Mouse (Mus musculus) megakaryocyte, embryonic 14.5 days (primary cell): ENCODE results near the gene Kcng4. TPM values are rescaled to one million over a fixed set of nuclear protein-coding genes. Genes with fewer than 3 reads are reported as not detected.

Source experiments
- H3K27me3 ChIP-seq: replicated peaks from 2 replicates; pipeline ENCODE3; 2012; ENCODE audit warnings: inconsistent platforms
- H3K36me3 ChIP-seq: replicated peaks from 2 replicates; pipeline ENCODE3; 2012; ENCODE audit warnings: low read length, inconsistent platforms, mixed read lengths
- H3K4me1 ChIP-seq: 2 replicates; pipeline ENCODE4 v1.6.1; 2012; ENCODE audit warnings: inconsistent platforms
- H3K4me3 ChIP-seq: replicated peaks from 2 replicates; pipeline ENCODE3; 2012; ENCODE audit warnings: moderate library complexity, mild to moderate bottlenecking, inconsistent platforms
- H3K9me3 ChIP-seq: 2 replicates; pipeline ENCODE4 v1.6.1; 2012; ENCODE audit warnings: inconsistent platforms
- FLI1 ChIP-seq: IDR thresholded peaks from 2 replicates; pipeline ENCODE4 v1.6.1; 2012; ENCODE audit warnings: low read length, inconsistent platforms, mixed read lengths
- GATA1 ChIP-seq: IDR thresholded peaks from 3 replicates; pipeline ENCODE4 v1.6.1; 2012; ENCODE audit warnings: mixed read lengths, low read length, inconsistent platforms, borderline replicate concordance
- polyA plus RNA-seq: library from polyadenylated mRNA; stranded (reverse); fragments of >175 nt; gene quantifications from 2 replicates; pipeline ENCODE4 v1.2.3, GENCODE M21; 2012; ENCODE audit warnings: low replicate concordance; ENCODE audit not compliant: insufficient read depth

Gene Kcng4
- polyA plus RNA-seq, 1 experiment, result not detected

GRCm38 (mm10) chr8:119591456-119591855 lies 44.0 kb downstream of the Kcng4 start:
- no peak for TF ChIP-seq FLI1
- TF ChIP-seq GATA1, result no peak
- peaks cover 24% of the 10 kb centered on the region for H3K27me3 ChIP-seq
- peaks cover 5% of the 10 kb centered on the region for H3K36me3 ChIP-seq
- H3K4me1 ChIP-seq, result peaks cover 68% of the 10 kb centered on the region
- H3K4me3 ChIP-seq, result no peak overlapping the region
- no peaks in the 10 kb centered on the region for H3K9me3 ChIP-seq

- Histone ChIP-seq H3K4me3 (peak overlapping the region; percentile 33), H3K36me3 (no peaks in the 10 kb centered on the region), H3K9me3 (no peaks in the 10 kb centered on the region), H3K27me3 (peaks cover 24% of the 10 kb centered on the region), H3K4me1 (peaks cover 65% of the 10 kb centered on the region)
- TF ChIP-seq FLI1, result no peak
- TF ChIP-seq GATA1, result no peak
These were observed 45.1 kb downstream of the Kcng4 start for GRCm38 (mm10) chr8:119590348-119590747.

GRCm38 (mm10) chr8:119588844-119589243 lies 46.6 kb downstream of the Kcng4 start:
- Histone ChIP-seq H3K27me3 (peaks cover 24% of the 10 kb centered on the region), H3K4me1 (peaks cover 54% of the 10 kb centered on the region), H3K36me3 (no peaks in the 10 kb centered on the region), H3K4me3 (no peak overlapping the region), H3K9me3 (no peaks in the 10 kb centered on the region)
- TF ChIP-seq GATA1 (no peak), FLI1 (no peak)

- Histone ChIP-seq H3K27me3 (peaks cover 24% of the 10 kb centered on the region), H3K4me1 (peaks cover 51% of the 10 kb centered on the region), H3K36me3 (no peaks in the 10 kb centered on the region), H3K9me3 (no peaks in the 10 kb centered on the region), H3K4me3 (no peak overlapping the region)
- TF ChIP-seq FLI1, result no peak
- TF ChIP-seq GATA1, result no peak
These were observed 47.2 kb downstream of the Kcng4 start for GRCm38 (mm10) chr8:119588321-119588720.

GRCm38 (mm10) chr8:119585901-119586300 lies 49.6 kb downstream of the Kcng4 start:
- H3K36me3 ChIP-seq, result no peaks in the 10 kb centered on the region
- H3K9me3 ChIP-seq, result no peaks in the 10 kb centered on the region
- H3K4me1 ChIP-seq, result peaks cover 53% of the 10 kb centered on the region
- H3K4me3 ChIP-seq, result peak overlapping the region; percentile 87
- TF ChIP-seq FLI1, result no peak
- TF ChIP-seq GATA1, result no peak
- H3K27me3 ChIP-seq, result peaks cover 25% of the 10 kb centered on the region

- TF ChIP-seq GATA1 (no peak), FLI1 (no peak)
- H3K4me1 ChIP-seq, result peaks cover 47% of the 10 kb centered on the region
- peaks cover 37% of the 10 kb centered on the region for H3K27me3 ChIP-seq
- H3K9me3 ChIP-seq, result no peaks in the 10 kb centered on the region
- H3K36me3 ChIP-seq, result no peaks in the 10 kb centered on the region
- no peak overlapping the region for H3K4me3 ChIP-seq
These were observed 54.9 kb downstream of the Kcng4 start for GRCm38 (mm10) chr8:119580441-119581161.

GRCm38 (mm10) chr8:119579096-119579495 lies 56.4 kb downstream of the Kcng4 start:
- Histone ChIP-seq H3K27me3 (peaks cover 38% of the 10 kb centered on the region), H3K36me3 (no peaks in the 10 kb centered on the region), H3K4me1 (peaks cover 49% of the 10 kb centered on the region), H3K4me3 (no peak overlapping the region), H3K9me3 (no peaks in the 10 kb centered on the region)
- no peak for TF ChIP-seq FLI1
- TF ChIP-seq GATA1, result no peak

- Histone ChIP-seq H3K36me3 (peaks cover 12% of the 10 kb centered on the region), H3K27me3 (peaks cover 32% of the 10 kb centered on the region), H3K4me3 (peak overlapping the region; percentile 95), H3K9me3 (no peaks in the 10 kb centered on the region), H3K4me1 (peaks cover 65% of the 10 kb centered on the region)
- no peak for TF ChIP-seq FLI1
- no peak for TF ChIP-seq GATA1
These were observed 60.1 kb downstream of the Kcng4 start for GRCm38 (mm10) chr8:119575366-119575726.

- Histone ChIP-seq H3K9me3 (no peaks in the 10 kb centered on the region), H3K4me1 (peaks cover 67% of the 10 kb centered on the region), H3K4me3 (peak within 1 kb of the TSS; percentile 95), H3K27me3 (peaks cover 28% of the 10 kb centered on the region), H3K36me3 (peaks cover 17% of the 10 kb centered on the region)
- TF ChIP-seq FLI1 (no peak), GATA1 (no peak)
These were observed 60.8 kb downstream of the Kcng4 start, which contains the start of the genes Hsdl1 and Dnaaf1 for GRCm38 (mm10) chr8:119574437-119575365. Gene Hsdl1 (minus strand): TSS chr8:119575183. Gene Dnaaf1 (plus strand): TSS chr8:119575235.

Other genes starting within 250 kb of the Kcng4 start
- gene Mlycd, start 240.8 kb downstream of the Kcng4 start, polyA plus RNA-seq, result 25.3 and 39.1 TPM in 2 replicates
- gene Osgin1, start 201.6 kb downstream of the Kcng4 start, polyA plus RNA-seq, result 6.3 and 11.2 TPM in 2 replicates
- gene Necab2, start 189.0 kb downstream of the Kcng4 start, polyA plus RNA-seq, result not detected in 2 replicates
- not detected in 2 replicates for gene Slc38a8, start 134.0 kb downstream of the Kcng4 start, polyA plus RNA-seq
- gene Mbtps1, start 76.9 kb downstream of the Kcng4 start, polyA plus RNA-seq, result 27.0 and 63.9 TPM in 2 replicates
- 24.5 and 29.2 TPM in 2 replicates for gene Hsdl1, start 60.5 kb downstream of the Kcng4 start, polyA plus RNA-seq
- not detected in 2 replicates for gene Dnaaf1, start 60.4 kb downstream of the Kcng4 start, polyA plus RNA-seq
- 17.5 and 54.6 TPM in 2 replicates for gene Taf1c, start 30.5 kb downstream of the Kcng4 start, polyA plus RNA-seq
- not detected in 2 replicates for gene Adad2, start 22.9 kb downstream of the Kcng4 start, polyA plus RNA-seq
- not detected in 2 replicates for gene Wfdc1, start 30.7 kb upstream of the Kcng4 start, polyA plus RNA-seq
- gene Atp2c2, start 64.3 kb upstream of the Kcng4 start, polyA plus RNA-seq, result not detected in 2 replicates
- 1.7 and 2.0 TPM in 2 replicates for gene Tldc1, start 142.7 kb upstream of the Kcng4 start, polyA plus RNA-seq
- 413 and 593 TPM in 2 replicates for gene Cotl1, start 204.9 kb upstream of the Kcng4 start, polyA plus RNA-seq
- 5.2 and 14.1 TPM in 2 replicates for gene Klhl36, start 226.6 kb upstream of the Kcng4 start, polyA plus RNA-seq